Mouse (Mus musculus) intestine, embryonic 14.5 days (tissue): ENCODE data around the gene Pgs1. TPM values are rescaled to one million over a fixed set of nuclear protein-coding genes. Genes with fewer than 3 reads are reported as not detected.

Experiments
- ATAC-seq: fragments of 200-750 bp; cut with Nextera tagmentation; replicated peaks from 2 replicates; pipeline ENCODE4 v1.8.0; 2017; ENCODE audit warnings: low read depth, moderate number of reproducible peaks, moderate TSS enrichment, moderate library complexity; ENCODE audit not compliant: low FRiP score, low TSS enrichment
- DNase-seq: peaks from one replicate; pipeline ENCODE4 v3.0.0-alpha.2; 2018; ENCODE audit warnings: low spot score
- H3K27ac ChIP-seq: fragments of 300-500 bp; sonication (generic); 2 replicates; pipeline ENCODE4 v1.5.1; 2014; ENCODE audit warnings: low read depth, mild to moderate bottlenecking, control low read depth
- H3K27me3 ChIP-seq: fragments of 300-500 bp; sonication (generic); replicated peaks from 2 replicates; pipeline ENCODE4 v1.6.1; 2014; ENCODE audit warnings: low read length, control low read depth; ENCODE audit not compliant: control insufficient read depth, insufficient read depth
- H3K36me3 ChIP-seq: fragments of 300-500 bp; sonication (generic); 2 replicates; pipeline ENCODE4 v1.6.1; 2014; ENCODE audit warnings: low read length, control low read depth; ENCODE audit not compliant: control insufficient read depth, insufficient read depth
- H3K4me1 ChIP-seq: fragments of 300-500 bp; sonication (generic); replicated peaks from 2 replicates; pipeline ENCODE4 v1.6.1; 2014; ENCODE audit warnings: low read length, control low read depth, mixed read lengths; ENCODE audit not compliant: control insufficient read depth, insufficient read depth
- H3K4me2 ChIP-seq: fragments of 300-500 bp; sonication (generic); 2 replicates; pipeline ENCODE4 v1.6.1; 2014; ENCODE audit warnings: low read length
- H3K4me3 ChIP-seq: fragments of 300-500 bp; sonication (generic); 2 replicates; pipeline ENCODE4 v1.5.1; 2014; ENCODE audit warnings: low read depth, low read length, control low read depth, mixed read lengths
- H3K9ac ChIP-seq: fragments of 300-500 bp; sonication (generic); 2 replicates; pipeline ENCODE4 v1.6.1; 2014; ENCODE audit warnings: mild to moderate bottlenecking, low read length
- H3K9me3 ChIP-seq: fragments of 300-500 bp; sonication (generic); 2 replicates; pipeline ENCODE4 v1.6.1; 2016; ENCODE audit warnings: low read length, control low read depth; ENCODE audit not compliant: control insufficient read depth
- WGBS: fragments of 180-500 bp; shearing (Covaris S2); extraction: QIAGEN DNeasy Blood & Tissue Kit; methylation state at CpG from one replicate; pipeline ENCODE4 v1.1.7; 2014; 5-methylcytosine and 5-hydroxymethylcytosine counted together
- polyA plus RNA-seq: library from polyadenylated mRNA; unstranded; fragments of >200 nt; fragmentation: Nextera tagmentation; extraction: Ambion mirVana; gene quantifications from 2 replicates; pipeline ENCODE4 v1.2.1, GENCODE M21; 2014

Pgs1 gene
- 31.6 and 33.8 TPM in 2 replicates for polyA plus RNA-seq

DNA sequence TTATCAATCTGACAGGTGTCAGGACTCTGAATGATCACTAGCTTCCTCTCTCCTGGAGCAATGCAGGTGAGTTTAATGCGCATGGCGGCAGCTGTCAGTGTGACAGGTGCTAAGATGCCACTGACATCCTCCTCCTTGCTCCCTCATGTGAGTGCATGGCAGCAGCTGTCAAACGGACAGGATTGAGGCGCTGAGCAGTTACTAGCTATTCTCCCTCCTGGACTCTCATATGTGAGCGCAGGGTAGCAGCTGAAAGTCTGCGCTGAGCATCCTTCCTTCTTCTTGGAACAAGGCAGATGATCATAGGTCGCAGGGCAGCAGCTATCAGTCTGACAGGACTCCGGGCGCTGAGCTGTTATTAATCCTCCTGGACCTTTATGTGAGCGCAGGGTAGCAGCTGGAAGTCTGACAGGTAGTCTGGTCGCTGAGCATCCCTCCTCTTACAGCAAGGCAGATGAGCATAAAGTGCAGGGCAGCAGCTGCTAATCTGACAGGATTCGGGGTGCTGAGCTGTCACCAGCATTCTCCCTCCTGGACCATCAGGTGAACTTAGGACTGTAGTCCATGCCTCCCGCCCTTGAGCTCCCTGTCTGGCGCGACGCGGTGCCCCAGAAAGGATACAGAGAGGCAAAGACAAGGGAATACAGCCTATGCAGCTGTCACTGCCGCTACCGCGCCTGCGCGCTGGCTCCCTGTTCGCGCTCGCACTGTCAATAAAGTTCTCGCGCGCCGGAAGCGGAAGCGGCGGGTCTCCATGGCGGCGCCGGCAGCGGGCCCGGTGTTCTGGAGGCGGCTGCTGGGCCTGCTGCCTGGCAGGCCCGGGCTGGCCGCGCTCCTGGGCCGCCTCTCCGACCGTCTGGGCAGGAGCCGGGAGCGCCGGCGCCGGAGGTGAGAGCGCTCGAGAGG is at the start of gene Pgs1:
Pgs1 (plus strand) TSS at position 167 of the 906 bp plus-strand sequence.
- Histone ChIP-seq H3K4me3 (peak within 1 kb of the TSS; percentile 71), H3K27me3 (no peaks in the 10 kb centered on the region), H3K4me2 (peak within 1 kb of the TSS; percentile 87), H3K9me3 (no peaks in the 10 kb centered on the region), H3K4me1 (peaks cover 10% of the 10 kb centered on the region), H3K27ac (peak within 1 kb of the TSS; percentile 19), H3K36me3 (no peaks in the 10 kb centered on the region), H3K9ac (peak within 1 kb of the TSS; percentile 76)
- DNase-seq (peak; percentile 94), ATAC-seq (peak; percentile 81)
- WGBS, result 6% methylated on average over 51 of the region's 51 CpGs

GRCm38 (mm10) chr11:117939004-117939730 is 46.9 kb upstream of the Pgs1 start:
- DNase-seq (no peak), ATAC-seq (no peak)
- Histone ChIP-seq H3K36me3 (no peaks in the 10 kb centered on the region), H3K27me3 (no peaks in the 10 kb centered on the region), H3K9ac (peak overlapping the region; percentile 10; the same call in 1 of the 2 replicates), H3K4me1 (peaks cover 52% of the 10 kb centered on the region), H3K9me3 (no peaks in the 10 kb centered on the region), H3K27ac (peak overlapping the region; percentile 96), H3K4me3 (no peak overlapping the region), H3K4me2 (peak overlapping the region; percentile 26; the same call in 1 of the 2 replicates)
- WGBS, result 38% methylated on average over 4 of the region's 4 CpGs

DNA sequence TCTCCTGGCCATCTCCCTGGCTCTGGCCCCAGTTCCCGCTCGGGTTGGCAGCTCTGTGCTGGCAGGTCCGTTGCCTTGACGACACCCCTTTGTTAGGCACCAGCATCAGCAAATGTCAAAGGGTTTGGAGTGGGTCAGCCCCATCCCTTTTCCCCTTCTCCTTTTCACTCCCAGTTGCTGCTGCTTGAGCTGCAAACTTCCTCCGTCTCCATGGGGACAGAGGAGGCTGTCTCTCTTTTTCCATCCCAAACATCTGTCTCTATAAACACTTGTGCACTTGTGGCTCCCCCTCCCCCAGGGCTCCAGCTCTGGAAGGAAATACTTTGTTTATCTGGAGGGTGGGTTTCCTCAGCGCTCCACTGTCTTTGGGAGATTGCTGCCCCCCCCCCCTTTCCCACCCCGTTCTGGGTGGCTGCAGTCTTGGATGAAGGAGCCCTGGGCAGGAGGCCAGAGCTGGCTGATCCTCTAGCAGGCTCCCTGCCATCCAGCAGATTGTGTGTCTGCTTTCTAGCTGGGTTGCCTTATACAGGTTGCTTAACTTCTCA is 46.3 kb upstream of the Pgs1 start:
- peak; percentile 77 for DNase-seq
- Histone ChIP-seq H3K9ac (peak overlapping the region; percentile 10; the same call in 1 of the 2 replicates), H3K9me3 (no peaks in the 10 kb centered on the region), H3K27ac (peak overlapping the region; percentile 96), H3K4me1 (peaks cover 46% of the 10 kb centered on the region), H3K27me3 (no peaks in the 10 kb centered on the region), H3K4me2 (peak overlapping the region; percentile 26; the same call in 1 of the 2 replicates), H3K4me3 (no peak overlapping the region), H3K36me3 (no peaks in the 10 kb centered on the region)
- ATAC-seq, result peak; percentile 80
- 10% methylated on average over 7 of the region's 7 CpGs for WGBS

GRCm38 (mm10) chr11:117940881-117941280 is 45.2 kb upstream of the Pgs1 start:
- Histone ChIP-seq H3K4me1 (peaks cover 35% of the 10 kb centered on the region), H3K9me3 (no peaks in the 10 kb centered on the region), H3K27ac (peak overlapping the region; percentile 96), H3K4me3 (no peak overlapping the region), H3K27me3 (no peaks in the 10 kb centered on the region), H3K4me2 (no peak overlapping the region), H3K9ac (no peak overlapping the region), H3K36me3 (no peaks in the 10 kb centered on the region)
- 90% methylated on average over 6 of the region's 6 CpGs for WGBS
- no peak for ATAC-seq
- no peak for DNase-seq

DNA sequence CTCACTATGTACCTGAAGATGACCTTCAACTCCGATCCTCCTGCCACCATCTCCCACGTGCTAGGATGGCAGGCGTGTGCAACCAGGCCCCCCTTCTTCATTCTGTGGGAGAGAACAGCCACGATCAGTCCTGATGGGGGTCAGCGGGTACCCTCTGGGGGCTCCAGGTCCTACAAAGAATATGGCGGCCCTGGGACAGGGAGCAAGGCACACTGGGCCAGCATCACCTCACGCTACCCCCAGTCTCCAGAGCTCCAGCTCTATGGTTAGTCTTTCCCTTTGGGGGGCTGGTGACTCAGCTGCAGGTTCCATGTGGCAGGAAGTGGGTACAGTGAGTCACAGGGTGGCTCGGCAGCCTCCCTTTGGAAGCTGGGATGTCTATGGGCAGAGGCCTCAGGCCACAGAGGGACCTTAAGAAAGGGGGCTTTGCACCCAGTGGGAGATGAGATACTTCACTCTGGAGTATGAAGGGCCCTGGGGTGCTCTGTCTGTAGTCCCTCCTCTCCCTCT is 44.7 kb upstream of the Pgs1 start:
- no peak for DNase-seq
- peaks cover 30% of the 10 kb centered on the region for H3K4me1 ChIP-seq

DNA sequence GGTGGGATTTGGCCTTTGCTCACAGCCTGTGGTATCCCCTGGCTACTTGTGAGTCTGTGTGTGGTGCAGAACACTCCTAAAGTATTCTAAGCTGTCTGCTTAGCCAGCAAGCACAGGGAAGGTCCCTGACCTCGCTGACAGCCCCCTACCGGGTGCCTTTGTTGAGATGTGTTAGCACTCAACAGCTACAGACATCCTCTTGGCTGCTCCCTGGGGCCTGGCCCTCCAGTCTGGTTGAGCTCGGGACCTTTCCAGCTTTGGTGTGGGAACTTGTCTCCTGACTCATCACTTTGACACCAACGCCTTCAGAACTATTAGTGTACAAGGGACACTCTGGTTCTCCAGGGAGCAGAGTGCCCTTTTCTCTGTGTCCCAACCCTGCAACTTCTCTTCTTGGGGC is 44.2 kb upstream of the Pgs1 start:
- Histone ChIP-seq H3K9me3 (no peaks in the 10 kb centered on the region), H3K4me1 (peaks cover 29% of the 10 kb centered on the region), H3K27me3 (no peaks in the 10 kb centered on the region), H3K4me3 (no peak overlapping the region), H3K27ac (no peak overlapping the region), H3K36me3 (no peaks in the 10 kb centered on the region), H3K9ac (no peak overlapping the region), H3K4me2 (no peak overlapping the region)
- no peak for DNase-seq
- 41% methylated on average over 4 of the region's 4 CpGs for WGBS
- ATAC-seq, result no peak

More for the DNA sequence above, 44.7 kb upstream of the Pgs1 start:
- Histone ChIP-seq H3K4me3 (no peak overlapping the region), H3K9ac (no peak overlapping the region), H3K27ac (peak overlapping the region; percentile 96; the same call in 1 of the 2 replicates), H3K36me3 (no peaks in the 10 kb centered on the region), H3K4me2 (no peak overlapping the region), H3K27me3 (no peaks in the 10 kb centered on the region), H3K9me3 (no peaks in the 10 kb centered on the region)
- 90% methylated on average over 8 of the region's 8 CpGs for WGBS
- no peak for ATAC-seq

GRCm38 (mm10) chr11:117946195-117946979 is 39.7 kb upstream of the Pgs1 start:
- Histone ChIP-seq H3K4me2 (no peak overlapping the region), H3K36me3 (no peaks in the 10 kb centered on the region), H3K4me3 (no peak overlapping the region), H3K27me3 (no peaks in the 10 kb centered on the region), H3K27ac (no peak overlapping the region), H3K9me3 (no peaks in the 10 kb centered on the region), H3K4me1 (peaks cover 21% of the 10 kb centered on the region; the same call in 1 of the 2 replicates), H3K9ac (no peak overlapping the region)
- WGBS, result 68% methylated on average over 11 of the region's 11 CpGs
- ATAC-seq (no peak), DNase-seq (no peak)
